Mouse (Mus musculus): ENCODE measurements around the gene Klhdc4.
A peak's percentile ranks its signal among the peaks of the same experiment; 100 is the strongest.

The Klhdc4 gene

DNA sequence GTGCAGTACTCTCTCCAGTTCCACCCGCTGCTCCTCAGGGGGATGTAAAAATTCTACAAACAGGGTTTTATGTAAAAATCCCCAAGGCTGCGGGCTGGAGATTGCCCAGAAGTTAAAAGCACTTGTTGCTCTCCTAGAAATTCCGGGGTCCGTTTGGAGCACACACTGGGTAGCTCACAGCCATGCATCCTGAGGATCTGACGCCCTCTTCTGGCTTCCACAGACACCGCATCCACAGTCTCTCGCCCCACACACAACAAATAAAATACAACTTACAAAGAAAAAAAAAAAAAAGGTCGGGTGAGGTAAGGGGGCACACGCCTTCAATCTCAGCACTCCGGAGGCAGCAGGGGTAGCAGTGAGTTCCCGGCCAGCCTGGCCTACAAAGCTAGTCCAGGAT is 21.3 kb downstream of the Klhdc4 start:
- DNase-seq (ENCODE audit: low read depth), result no peak

DNA sequence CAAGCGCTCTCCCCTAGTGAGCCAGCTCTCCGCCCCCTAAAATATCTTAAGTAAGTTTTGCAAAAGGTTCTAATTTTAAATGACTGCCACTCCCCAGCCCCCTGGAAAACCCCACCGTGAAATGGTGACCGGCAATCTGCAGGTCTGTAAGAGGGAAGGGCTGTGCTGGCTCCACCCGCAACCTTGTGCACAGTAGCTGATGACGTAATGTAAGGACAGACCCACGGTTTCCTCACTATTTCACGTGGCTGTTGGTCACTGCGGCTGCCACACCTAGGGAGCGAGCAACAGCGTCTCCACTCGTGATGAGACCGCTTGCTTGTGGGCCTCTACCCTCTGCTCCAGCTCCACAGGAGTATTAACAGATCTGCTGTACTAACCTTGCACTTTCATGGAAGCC is 23.2 kb downstream of the Klhdc4 start:
- DNase-seq (ENCODE audit: low read depth), result no peak

DNA sequence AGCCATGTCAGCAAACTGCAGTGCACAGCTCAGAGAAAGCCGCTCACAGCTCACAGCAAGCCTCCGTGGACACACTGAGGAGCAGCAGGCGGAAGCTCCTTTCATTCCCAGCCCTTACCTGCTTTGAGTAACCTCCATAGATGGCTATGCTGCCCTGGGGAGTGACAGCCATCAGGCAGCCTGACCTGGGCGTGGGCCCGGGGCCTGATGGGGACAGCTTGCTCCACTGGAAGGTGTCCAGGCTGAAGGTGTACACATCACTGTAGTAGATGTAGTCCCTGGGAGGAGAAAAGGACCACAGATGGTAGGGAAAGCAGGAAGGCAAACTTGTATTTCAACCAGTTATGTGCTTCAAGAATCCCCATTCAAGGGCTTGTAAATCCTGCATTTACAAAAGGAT is 24.5 kb downstream of the Klhdc4 start:
- DNase-seq (ENCODE audit: low read depth), result no peak

DNA sequence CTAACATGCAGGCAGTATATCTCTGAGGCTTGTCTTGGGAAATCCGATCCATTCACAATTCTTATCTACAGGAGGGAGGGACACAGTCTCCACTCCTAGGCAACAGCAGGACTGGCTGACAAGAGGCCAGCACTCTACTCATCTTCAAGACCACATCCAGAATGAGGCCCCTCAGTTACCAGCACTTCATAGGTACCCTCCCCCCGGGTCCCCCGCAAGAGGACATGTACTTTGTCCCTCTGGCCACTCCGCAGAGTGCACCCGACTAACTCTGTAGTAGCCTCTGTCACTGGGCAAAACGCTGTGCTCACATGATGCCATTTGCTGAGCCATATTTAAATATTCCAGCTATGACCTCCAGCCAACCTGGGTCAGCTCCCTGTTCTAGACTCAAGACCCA is 31.0 kb downstream of the Klhdc4 start:
- DNase-seq (ENCODE audit: low read depth), result no peak

DNA sequence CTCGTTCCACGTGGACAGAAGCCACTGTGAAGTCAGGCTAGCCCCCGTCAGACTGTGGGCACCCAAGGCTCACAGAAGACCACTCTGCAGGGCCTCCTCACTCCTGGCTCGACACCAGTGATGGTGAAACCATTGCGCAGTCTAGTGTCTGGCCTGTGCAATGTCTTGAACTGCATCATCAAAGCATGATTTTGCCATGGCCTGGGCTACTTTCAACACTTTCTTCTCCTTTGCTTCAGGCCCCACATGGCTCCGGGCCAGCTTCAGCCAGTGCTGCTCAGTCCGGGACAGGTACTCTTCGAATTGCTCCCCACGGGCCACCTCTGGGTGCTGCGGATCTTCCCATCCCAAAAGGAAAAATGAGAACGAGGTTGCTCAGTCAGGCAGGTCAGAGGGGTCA is 33.0 kb downstream of the Klhdc4 start:
- no peak for DNase-seq (ENCODE audit: low read depth)

DNA sequence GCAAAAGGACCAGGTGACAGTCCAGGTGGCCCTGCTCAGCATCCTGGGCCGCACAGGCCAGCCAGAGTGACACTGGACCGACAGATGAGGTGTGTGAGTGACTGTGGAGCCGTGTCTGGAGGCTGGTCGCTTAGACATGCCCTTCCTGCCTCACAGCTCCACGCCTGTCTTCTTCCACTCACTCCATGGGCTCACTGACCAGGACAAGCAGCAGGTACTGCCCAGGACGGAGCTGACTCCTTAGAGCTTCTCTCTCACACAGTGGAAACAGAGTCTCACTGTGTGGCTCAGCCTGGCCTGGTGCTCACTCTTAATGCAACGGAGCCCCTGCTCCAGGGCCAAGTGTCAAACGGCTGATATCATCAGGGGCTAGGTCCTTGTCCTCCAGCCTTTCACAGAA is 33.9 kb downstream of the Klhdc4 start:
- DNase-seq (ENCODE audit: low read depth), result no peak

DNA sequence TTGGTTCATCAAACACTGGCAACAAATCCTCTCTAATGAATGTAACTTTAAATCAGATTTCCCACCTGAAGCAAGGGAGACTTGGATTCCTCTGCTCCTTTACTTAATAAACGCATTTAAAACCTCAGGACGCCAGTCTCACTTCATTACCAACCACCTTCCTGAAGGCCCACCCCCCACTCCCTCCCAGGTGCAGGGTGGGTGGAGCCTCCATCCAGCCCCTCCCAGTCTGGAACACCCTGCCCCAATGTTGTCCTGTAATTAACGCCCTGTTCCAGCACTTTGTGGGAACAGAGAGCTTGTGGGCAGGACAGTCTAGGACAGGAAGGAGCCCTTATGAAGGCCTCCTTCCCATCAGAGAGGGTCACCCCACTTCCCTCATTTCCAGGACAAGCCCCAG is 35.2 kb downstream of the Klhdc4 start:
- no peak for DNase-seq (ENCODE audit: low read depth)

DNA sequence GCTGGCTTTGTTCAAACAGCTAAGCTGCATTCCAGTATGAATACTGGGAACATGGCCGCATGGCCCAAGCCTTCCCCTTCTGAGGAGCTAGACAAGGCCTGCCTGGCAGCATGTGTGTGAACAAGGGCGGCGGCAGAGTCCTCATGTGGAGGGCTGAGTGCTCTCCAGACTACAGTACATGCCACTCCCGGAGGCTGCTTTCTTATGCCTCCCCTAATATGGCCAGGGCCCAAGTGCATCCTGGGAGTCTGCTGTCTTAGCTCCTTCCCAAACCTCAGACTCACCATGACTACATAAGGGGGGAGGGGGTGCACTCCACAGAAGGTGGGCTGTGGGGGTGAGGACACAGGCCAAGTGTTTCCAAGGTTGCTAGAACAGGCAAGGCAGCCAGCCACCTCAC is 36.7 kb downstream of the Klhdc4 start:
- no peak for DNase-seq (ENCODE audit: low read depth)

DNA sequence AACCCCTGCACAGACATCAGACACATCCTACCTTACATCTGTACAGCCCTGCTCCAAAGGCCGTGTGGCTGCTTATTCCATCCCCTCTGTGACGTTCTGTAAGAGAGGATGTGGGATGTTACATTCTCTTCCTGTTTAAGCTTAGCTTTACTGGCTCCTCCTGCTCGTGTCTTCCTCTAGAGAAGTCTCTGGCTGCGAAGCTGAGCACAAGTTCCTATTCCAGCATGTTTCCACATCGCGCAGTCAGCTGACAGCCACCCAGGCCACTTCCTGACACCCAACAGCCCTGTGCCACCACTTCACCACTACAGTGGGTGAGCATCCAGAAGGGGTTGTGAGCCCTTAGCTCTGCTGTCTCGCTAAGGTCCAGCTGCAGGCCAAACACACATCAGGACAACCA is 37.2 kb downstream of the Klhdc4 start:
- DNase-seq (ENCODE audit: low read depth), result peak; percentile 12

DNA sequence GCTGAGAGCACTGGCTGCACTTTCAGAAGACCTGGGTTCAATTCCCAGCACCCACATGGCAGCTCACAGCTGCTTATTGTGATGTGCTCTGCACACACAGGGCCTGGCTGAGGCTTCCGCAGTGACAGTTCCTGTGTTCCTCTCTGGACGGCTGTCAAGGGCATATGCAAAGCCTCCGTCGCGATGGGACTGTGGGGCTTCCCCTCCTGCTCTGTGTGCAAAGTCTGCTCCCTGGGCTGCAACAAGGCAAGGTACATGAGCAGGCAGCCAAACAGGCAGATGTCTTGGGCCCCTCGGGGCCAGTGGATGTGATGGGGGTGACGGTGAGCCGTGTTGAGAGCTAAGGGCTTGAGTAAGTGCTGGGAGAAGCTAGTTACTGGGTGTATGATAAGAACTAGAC is 40.6 kb downstream of the Klhdc4 start:
- peak; percentile 12 for DNase-seq (ENCODE audit: low read depth)

DNA sequence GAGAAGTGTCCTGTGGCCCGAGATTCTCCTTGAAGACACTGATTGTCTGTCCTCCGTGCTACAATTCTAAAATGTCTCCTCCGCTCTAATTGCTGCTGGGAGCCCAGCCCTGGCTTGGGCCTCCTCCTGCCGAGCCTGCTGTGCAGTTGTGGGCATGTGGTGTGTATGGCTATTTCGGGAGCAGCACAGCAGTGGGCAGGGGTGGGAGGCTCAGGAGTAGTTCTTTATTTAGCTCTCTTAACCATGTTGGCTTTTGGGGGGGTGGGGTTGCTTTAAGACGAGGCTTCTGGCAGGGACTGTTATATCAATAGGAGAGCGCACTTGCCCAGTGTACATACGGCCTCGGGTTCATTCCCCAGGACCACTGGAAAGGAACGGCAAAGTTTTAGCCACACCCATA is 42.8 kb downstream of the Klhdc4 start:
- no peak for DNase-seq (ENCODE audit: low read depth)

DNA sequence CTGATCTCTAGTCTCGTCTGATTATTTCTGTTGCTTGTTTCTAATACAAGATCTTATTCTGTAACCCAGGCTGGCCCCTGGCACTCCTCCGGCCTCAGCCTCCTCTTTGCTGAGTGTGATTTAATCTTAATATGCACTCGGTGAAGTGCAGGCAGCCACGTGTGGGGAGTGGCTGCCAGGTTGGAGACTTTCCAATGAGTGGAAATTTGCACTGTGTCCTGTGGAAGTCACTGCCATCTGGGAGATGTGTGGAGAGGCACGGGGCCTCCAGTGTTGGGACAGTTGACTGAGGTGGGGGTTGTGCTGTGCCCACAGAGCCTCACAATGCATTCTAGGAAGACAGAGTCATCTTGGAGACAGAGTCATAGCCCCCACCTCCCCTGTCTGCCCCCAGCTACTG is 46.9 kb downstream of the Klhdc4 start:
- DNase-seq (ENCODE audit: low read depth), result no peak

DNA sequence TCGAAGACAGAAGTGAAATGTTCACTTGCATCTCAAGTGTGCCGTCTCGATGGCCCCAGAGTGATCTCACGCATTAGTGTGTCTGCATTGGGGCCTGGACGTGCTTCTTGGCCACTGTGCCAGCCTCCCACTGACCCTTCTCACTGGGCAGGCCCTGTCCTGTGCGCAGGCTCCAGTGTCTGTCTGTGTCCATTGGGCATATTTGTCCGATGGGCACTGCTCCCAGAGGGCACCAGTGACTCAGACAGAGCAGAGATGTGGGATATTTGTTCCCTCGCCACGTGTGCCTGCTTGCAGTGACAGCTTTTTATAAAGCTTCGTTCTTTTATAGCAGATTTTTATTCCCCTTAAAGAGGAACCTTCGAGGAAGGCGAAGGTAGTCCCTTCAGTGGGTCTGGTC is 55.5 kb downstream of the Klhdc4 start:
- DNase-seq (ENCODE audit: low read depth), result no peak

DNA sequence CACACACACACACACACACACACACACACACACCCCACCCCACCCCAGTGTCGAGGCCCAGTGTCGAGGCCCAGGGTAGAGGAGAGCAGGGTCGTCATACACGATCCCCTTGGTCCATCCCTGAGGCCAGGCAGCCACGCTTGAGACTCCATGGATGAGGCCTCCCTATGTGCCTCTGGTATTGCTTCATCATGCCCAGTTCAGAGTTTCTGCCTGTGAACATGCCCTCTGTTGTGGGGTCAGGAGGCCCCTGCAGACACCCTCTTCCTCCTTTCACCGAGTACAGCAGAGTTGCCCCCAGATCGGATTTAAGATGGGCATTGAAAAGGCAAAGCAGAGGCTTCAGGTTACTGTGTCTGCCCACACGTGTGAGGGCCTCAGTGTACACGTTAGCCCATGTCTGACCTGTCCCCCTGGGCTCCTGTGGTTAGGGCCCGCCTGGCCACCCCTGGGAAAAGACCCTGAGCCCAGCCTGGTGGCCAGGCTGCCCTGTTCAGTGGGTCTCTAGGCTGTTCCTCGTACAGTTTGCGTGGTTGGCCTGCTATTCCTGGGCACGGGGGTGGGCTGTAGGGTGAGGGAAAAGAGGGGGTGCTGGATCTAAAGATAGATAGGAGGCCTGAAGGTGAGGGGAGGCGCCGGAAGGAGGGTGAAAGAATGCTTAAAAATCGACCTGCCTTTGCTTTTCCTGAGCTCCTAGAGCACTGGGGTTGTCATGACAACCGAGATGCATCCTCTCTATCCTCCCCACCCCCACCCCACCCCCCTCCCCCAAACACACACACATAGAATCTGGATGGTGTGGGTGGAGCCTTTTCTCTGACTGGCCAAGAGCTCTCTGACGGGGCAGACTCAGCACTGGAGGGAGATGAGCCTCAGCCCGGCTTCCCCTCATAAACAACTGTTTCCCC is 58.3 kb downstream of the Klhdc4 start:
- DNase-seq (ENCODE audit: low read depth), result no peak

DNA sequence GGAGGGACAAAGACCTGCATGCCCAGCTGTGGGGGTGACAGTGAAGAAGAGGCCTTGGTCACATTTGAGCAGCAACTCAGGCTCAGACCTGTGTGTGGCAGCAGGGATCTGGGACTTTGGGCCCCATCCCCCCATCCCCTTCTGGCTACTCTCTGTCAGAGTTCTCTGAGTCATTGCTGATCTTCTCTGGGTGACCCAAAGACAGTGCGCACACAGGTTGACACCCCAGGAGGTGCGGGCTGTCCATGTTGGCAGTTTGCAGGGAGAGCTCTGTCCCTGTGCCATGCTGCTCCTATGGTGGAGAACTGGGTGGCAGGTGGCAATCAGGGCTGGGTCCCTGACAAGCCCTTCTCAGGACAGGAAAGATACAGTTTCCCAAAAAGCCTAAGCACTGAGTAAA is 59.7 kb downstream of the Klhdc4 start:
- no peak for DNase-seq (ENCODE audit: low read depth)

DNA sequence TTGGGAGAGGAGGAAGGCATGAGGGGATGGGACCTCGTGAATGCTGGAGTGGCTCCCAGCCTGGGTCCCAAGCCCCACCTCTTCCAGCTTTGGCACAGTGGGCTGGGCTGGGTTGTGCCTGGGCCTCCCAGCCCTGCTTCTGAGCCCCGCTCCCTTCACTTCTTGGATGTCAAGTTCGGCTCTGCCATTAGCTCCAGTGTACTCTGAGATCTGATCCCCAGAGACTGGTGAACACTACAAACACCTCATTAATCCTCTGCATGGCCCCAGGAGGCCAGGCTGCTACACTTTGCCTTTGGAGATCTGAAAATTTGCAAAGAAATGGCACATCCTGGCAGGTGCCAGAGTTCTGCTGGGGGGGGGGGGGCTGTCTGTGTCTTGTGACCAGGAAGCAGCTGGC is 60.3 kb downstream of the Klhdc4 start:
- no peak for DNase-seq (ENCODE audit: low read depth)

DNA sequence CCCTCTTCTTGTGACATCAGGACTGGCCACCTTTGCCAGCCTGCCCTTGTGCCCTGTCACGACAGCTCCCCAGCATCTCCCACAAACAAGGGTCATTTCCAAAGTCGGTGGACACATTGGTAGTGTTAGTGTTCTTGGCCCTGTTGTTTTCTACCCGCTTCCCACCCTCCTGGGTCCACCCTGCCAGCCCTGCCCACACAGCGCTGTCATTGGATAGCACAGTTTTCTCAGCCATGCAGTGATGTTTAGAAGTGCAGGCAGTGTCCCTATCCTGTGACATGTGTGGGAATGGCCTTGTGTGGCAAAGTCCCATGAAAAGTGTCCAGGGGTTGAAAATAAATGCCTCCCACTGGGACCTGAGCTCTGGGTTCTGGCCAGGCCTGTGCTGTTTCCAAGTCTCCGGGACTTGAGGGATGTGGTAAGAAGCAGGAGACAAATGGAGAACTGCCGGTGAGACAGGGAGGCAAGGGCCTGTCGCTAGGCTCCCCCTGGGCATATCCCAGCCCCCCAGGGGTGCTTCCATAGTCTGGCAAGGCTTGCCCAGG is 63.7 kb downstream of the Klhdc4 start:
- no peak for DNase-seq (ENCODE audit: low read depth)

DNA sequence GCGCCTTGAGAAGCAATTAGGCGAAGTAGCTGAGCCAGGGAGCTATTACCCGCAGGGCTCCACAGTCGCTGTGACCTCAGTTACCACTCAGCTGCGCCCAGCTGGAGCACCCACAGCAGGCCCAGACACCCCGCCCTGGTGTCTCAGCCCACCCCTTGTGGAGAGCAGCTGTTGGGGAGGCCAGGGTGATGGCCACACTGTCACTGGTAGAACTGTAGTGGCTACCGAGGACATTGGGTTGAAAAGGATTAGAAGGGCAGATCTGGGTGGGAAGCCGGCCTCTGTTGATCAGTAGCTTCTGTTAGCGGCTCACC is 65.7 kb downstream of the Klhdc4 start:
- no peak for DNase-seq (ENCODE audit: low read depth)

DNA sequence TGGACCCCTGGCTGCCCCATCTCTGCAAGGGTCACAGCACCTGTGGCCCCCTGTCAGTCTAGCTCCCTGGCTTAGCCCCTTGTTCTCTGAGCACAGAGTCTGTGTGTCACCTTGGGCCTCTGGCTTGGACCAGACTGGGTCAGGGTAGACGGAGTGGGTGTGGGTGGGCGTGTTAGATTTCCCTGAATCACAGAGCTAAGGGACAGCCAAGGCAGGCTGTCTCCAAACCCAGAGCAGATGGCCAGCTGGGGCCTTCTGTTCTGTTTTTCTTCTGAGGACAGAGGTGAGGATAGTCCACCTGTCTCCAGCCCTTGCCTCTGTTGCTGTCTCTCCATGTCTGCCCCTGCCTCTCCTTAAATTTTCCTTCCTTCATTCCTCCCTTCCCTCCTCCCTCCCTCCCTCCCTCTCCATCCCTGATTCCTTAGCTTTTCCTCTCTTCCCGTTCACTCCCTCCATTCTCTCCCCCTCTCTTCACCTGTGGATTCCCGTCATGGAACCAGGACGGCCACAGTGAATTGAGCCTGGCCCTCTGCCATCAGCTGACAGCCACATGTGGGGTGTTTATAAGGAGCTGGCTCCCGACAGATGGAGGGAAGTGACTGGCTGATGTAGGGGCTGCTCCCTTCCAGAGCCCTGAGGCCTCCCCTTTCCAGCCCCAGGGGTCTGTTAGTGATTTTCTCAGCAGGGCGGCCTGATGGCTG is 66.2 kb downstream of the Klhdc4 start:
- no peak for DNase-seq (ENCODE audit: low read depth)

DNA sequence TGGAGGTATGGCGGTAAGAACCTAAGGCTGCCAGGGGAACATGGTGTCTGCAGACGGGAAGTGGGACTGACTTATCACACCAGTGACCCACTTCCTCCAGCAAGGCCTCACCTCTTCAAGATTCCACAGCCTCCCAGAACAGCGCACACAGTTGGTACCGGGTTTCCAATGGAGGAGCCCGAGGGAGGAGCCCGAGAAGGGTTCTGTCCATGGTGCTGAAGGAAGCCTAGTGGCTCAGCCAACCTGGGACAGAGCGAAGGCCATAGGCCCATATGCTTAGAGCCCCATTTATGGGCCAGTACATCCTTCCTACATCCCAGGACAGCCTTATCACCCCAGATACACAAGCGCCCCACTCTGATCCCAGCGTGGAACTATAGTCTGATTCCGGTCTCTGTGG is 67.9 kb downstream of the Klhdc4 start:
- peak; percentile 40 for DNase-seq (ENCODE audit: low read depth)

DNA sequence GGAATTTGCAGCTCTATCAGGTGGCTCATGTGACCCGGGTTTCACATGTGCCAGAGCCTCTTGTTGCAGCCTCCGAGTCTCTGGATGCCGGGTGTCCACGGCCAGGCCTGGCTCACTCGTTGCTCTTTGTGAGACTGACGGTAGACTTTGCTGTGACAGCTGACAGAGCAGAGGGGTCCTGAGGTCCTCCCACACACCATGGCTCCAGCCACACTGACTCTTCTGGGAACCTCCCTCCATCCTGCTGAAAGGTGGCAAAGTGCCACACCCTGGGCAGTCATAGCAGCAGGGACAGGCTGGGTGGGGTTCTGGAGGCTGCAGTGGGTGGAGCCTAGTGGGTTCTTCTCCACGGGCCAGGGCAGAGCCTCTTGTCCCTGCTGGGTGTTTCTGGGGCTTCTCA is 68.9 kb downstream of the Klhdc4 start:
- DNase-seq (ENCODE audit: low read depth), result no peak

DNA sequence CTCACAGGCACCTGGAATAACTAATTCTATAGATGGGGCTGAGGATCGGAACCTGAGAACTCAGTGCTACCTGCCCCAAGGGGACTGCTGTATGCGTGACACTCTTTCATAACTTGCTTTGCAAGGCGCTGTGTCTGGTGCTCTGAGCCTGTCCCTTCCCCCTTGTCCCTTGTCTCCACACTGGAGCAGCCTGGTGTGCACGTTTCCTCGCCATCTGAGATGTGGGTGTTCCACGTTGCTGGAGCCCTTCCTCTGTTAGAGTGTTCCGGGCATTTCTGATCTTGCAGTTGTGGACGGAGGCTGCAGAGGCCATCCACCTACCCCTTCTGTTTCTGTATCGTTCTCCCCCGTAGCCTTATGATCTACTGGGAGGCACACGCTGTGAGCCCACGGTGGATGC is 70.9 kb downstream of the Klhdc4 start:
- no peak for DNase-seq (ENCODE audit: low read depth)

DNA sequence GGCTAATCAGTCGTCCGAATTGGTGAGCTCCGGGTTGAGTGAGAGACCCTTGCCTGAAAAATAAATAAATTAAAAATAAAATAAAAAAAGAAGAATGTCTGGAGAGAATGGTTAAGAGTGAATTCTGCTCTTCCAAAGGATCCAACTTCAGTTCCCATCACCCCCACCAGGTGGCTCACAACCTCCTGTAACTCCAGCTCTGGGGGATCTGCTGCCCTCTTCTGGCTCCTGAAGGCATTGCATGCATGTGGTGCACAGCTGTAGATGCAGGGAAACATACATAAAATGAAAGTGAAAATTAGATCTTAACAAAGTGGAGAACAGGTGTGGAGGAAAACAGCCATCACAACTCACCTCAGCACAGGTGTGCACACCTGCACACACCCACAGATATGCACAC is 78.0 kb downstream of the Klhdc4 start:
- DNase-seq (ENCODE audit: low read depth), result peak; percentile 81

DNA sequence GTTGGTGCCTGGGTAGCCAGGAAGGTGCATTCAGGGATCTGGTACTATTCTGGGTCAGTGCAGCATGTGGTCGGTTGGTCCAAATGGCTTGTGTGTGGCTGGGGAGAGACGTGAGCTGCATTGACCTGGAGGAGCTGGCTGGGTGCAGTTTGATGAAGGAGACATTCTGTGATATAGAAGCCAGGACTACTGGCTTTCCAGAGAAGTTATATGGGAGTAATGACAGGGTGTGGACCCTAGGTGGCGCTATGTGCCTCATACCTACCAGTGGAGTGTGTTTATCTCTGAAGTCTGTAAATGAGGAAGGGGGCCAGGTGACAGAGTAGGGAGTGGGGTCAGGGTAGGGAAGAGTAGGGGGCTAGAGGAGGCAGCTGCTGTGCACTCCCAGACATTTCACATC is 78.9 kb downstream of the Klhdc4 start:
- DNase-seq (ENCODE audit: low read depth), result peak; percentile 22

Measured in induced T-regulatory cell, adult 2 months (primary cell).